Mouse (Mus musculus) kidney, embryonic 15.5 days (tissue): Measurements from ENCODE around the gene Rab35. TPM values are rescaled to one million over a fixed set of nuclear protein-coding genes. Genes with fewer than 3 reads are reported as not detected.
A peak's percentile ranks its signal among the peaks of the same experiment; 100 is the strongest.

Experiments used
- ATAC-seq: fragments of 200-750 bp; cut with Nextera tagmentation; replicated peaks from 2 replicates; pipeline ENCODE4 v1.8.0; 2017; ENCODE audit warnings: moderate TSS enrichment; ENCODE audit not compliant: low FRiP score
- H3K27ac ChIP-seq: fragments of 300-500 bp; sonication (generic); 2 replicates; pipeline ENCODE4 v1.5.1; 2015; ENCODE audit warnings: mild to moderate bottlenecking, inconsistent platforms
- H3K27me3 ChIP-seq: fragments of 300-500 bp; sonication (generic); 2 replicates; pipeline ENCODE4 v1.6.1; 2015; ENCODE audit warnings: inconsistent platforms
- H3K36me3 ChIP-seq: fragments of 300-500 bp; sonication (generic); 2 replicates; pipeline ENCODE4 v1.6.1; 2015; ENCODE audit warnings: inconsistent platforms
- H3K4me1 ChIP-seq: fragments of 300-500 bp; sonication (generic); 2 replicates; pipeline ENCODE4 v1.6.1; 2015; ENCODE audit warnings: inconsistent platforms
- H3K4me2 ChIP-seq: fragments of 300-500 bp; sonication (generic); 2 replicates; pipeline ENCODE4 v1.6.1; 2015; ENCODE audit warnings: moderate library complexity, mild to moderate bottlenecking, inconsistent platforms
- H3K4me3 ChIP-seq: fragments of 300-500 bp; sonication (generic); replicated peaks from 2 replicates; pipeline ENCODE4 v1.5.1; 2015; ENCODE audit warnings: mild to moderate bottlenecking, inconsistent platforms
- H3K9ac ChIP-seq: fragments of 300-500 bp; sonication (generic); 2 replicates; pipeline ENCODE4 v1.6.1; 2015; ENCODE audit warnings: mild to moderate bottlenecking, inconsistent platforms
- H3K9me3 ChIP-seq: fragments of 300-500 bp; sonication (generic); replicated peaks from 2 replicates; pipeline ENCODE4 v1.6.1; 2016; ENCODE audit warnings: inconsistent platforms
- WGBS: fragments of 180-500 bp; shearing (Covaris S2); methylation state at CpG from one replicate; pipeline ENCODE4 v1.1.7; 2015; ENCODE audit warnings: mixed read lengths; 5-methylcytosine and 5-hydroxymethylcytosine counted together
- polyA plus RNA-seq: library from polyadenylated mRNA; unstranded; fragments of >200 nt; fragmentation: Nextera tagmentation; extraction: Ambion mirVana; gene quantifications from 2 replicates; pipeline ENCODE4 v1.2.1, GENCODE M21; 2015

The Rab35 gene
- polyA plus RNA-seq, 1 experiment from 2014 or later = 16.2 TPM

DNA sequence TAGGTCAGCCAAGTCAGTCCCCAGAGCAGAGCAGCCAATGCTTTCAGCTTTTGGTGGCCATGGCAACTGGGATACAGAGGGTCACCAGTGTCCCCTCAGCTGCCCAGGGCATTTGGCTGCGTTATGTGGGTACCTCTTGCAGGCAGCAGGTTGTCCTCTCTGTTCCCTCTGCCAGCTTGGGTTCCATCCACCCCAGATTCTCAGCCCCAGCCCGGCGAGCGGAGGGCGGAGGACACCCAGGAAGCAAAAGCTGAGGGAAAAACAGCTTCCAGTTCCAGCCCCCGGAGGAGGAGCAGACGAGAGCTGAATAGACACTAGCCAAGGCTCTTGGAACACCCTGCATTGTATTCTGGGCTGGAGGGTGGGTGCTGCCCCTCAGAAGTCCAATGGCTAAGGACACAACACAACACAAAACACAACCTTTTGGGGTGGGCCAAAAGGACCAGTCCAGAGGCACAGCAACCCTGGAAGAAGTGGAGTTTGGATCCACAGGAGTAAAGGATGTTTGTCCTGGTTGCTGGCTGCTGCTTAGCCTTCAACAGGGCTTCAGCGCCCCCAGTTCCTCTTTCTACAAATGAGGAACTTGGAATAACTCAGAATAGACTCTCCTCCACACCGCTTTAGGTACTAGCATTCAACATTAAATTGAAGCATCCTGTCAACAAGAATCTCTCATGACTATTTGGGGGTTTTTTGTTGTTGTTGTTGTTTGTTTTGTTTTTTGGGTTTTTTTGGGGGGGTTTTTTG, 7.8 kb upstream of the Rab35 start:
- 80% methylated on average over 9 of the region's 9 CpGs for WGBS
- Histone ChIP-seq H3K4me3 (no peak overlapping the region), H3K27ac (no peak overlapping the region), H3K36me3 (peaks cover 38% of the 10 kb centered on the region), H3K9me3 (no peaks in the 10 kb centered on the region), H3K9ac (no peak overlapping the region), H3K4me1 (no peaks in the 10 kb centered on the region), H3K27me3 (no peaks in the 10 kb centered on the region), H3K4me2 (no peak overlapping the region)
- no peak for ATAC-seq

DNA sequence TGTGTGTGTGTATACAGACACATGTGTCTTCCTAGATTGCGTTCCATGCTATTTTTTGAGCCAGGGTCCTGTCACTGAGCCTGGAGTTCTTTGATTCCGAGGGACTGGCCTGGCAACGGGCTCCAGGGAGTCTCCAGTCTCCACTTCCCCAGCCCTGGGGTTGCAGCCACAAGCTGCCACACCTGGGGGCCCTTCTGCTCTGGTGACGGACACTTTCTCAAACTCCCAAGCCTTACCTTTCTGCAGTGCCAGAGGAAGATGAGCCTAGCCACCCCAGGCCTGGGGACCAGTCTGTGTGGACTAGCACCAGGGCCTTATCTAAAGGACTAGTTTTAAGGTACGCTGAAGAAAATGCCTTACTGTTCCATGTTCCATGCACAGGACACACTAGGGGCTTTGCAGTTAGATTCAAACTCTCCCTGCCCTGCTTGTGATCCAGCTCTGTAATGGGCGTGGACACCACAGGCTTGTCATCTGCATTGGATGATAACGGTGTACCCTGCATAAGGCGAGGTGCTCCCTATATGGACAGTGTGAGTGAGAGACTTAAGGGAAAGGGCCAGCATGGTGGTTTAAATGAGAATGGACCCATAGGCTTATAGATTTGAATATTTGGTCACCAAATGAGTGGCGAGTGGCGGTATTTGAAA, 5.3 kb upstream of the Rab35 start:
- ATAC-seq = no peak; the same call in 1 of the 2 replicates
- Histone ChIP-seq H3K4me1 (peaks cover 10% of the 10 kb centered on the region), H3K27ac (no peak overlapping the region), H3K9ac (no peak overlapping the region), H3K4me3 (no peak overlapping the region), H3K27me3 (no peaks in the 10 kb centered on the region), H3K36me3 (peaks cover 13% of the 10 kb centered on the region), H3K4me2 (no peak overlapping the region), H3K9me3 (no peaks in the 10 kb centered on the region)
- 88% methylated on average over 10 of the region's 10 CpGs for WGBS

DNA sequence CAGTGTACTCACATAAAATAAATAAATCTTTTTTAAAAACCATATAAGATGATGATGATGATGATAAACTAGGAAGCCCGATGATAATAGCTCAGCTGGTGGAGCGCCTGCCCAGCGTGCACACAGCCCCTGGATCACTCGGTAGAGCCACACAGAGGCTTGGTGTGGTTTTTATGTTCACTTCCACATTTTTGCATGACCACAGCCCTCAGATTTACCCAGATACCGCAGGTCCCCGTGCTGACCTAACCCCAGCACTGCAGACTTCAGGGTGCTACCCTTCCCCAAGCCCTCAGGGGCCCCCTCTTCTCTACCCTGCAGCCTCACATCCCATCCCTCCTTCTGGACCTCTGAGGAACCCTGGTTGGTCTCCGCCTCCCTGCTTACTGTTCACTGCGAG, 3.6 kb upstream of the Rab35 start:
- Histone ChIP-seq H3K9me3 (no peaks in the 10 kb centered on the region), H3K4me3 (no peak overlapping the region), H3K27ac (no peak overlapping the region), H3K36me3 (peaks cover under 1% of the 10 kb centered on the region; the same call in 1 of the 2 replicates), H3K4me1 (peaks cover 18% of the 10 kb centered on the region), H3K27me3 (no peaks in the 10 kb centered on the region), H3K4me2 (no peak overlapping the region), H3K9ac (no peak overlapping the region)
- ATAC-seq = no peak
- 72% methylated on average over 8 of the region's 8 CpGs for WGBS

DNA sequence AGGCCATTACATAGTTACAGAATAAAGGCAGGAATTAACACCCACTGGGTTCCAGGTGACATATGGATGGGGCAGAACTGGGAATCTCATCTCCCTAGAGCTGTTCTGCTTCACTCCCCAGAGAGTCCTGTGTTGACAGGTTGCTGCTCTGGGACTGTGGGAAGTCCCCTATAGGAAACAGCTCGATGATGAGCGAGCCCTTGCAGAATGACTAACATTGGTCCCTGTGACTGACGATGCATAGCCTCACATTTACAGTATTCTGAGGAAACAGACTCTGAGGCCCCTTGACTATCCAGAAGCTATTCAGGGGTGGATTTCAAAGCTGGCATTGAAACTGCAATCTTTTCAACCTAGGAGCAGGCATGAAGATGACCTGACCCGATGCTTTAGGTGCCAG, 2.0 kb upstream of the Rab35 start:
- no peak overlapping the region for H3K4me2 ChIP-seq
- H3K36me3 ChIP-seq = no peaks in the 10 kb centered on the region
- H3K27ac ChIP-seq = no peak overlapping the region
- WGBS = 81% methylated on average over 4 of the region's 4 CpGs
- peaks cover 33% of the 10 kb centered on the region for H3K4me1 ChIP-seq
- no peaks in the 10 kb centered on the region for H3K27me3 ChIP-seq
- H3K9ac ChIP-seq = no peak overlapping the region
- H3K4me3 ChIP-seq = no peak overlapping the region
- ATAC-seq = no peak
- no peaks in the 10 kb centered on the region for H3K9me3 ChIP-seq

DNA sequence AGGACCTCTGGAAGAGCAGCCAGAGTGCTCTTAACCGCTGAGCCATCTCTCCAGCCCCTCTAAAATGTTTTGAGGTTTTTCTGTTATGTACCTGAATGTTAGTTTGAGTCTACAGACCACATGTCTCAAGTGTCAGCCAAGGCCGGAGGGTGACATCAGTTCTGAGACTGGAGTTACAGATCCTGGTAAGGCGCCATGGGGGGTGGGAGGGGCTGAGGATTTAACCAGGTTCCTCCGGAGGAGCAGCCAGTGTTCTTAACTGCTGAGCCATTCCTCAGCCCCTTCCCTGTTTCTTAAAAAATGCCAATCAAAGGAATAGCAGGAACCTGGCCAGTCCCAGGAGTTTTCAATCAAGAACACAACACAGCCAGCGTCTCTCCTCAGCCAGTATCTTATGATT, 1.4 kb upstream of the Rab35 start:
- H3K9me3 ChIP-seq = no peaks in the 10 kb centered on the region

DNA sequence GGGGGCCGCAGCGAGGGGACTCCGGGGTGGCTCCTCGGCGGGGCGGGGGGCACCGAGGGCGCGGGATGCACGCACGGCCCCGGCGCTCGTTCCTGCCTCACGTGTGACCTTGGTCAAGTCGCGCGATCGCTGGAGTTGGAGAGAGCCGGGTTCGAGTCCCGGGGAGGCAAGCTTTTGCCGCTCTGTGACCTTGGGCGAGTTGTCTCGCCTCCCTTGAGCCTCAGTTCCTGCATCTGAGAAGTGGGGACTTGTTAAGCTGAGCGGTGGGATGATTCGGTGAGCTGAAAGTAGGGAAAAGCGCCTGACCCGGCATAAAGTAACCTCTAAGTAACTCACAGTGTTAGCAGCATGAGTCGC, 628 bp downstream of the Rab35 start:
- H3K9me3 ChIP-seq = no peaks in the 10 kb centered on the region
- peak overlapping the region; percentile 91 for H3K4me3 ChIP-seq
- peaks cover 3% of the 10 kb centered on the region for H3K36me3 ChIP-seq
- H3K27ac ChIP-seq = peak overlapping the region; percentile 89
- peak; percentile 23; the same call in 1 of the 2 replicates for ATAC-seq
- H3K9ac ChIP-seq = peak overlapping the region; percentile 81
- WGBS = under 1% methylated on average over 30 of the region's 30 CpGs
- H3K4me1 ChIP-seq = peaks cover 49% of the 10 kb centered on the region
- peak overlapping the region; percentile 87 for H3K4me2 ChIP-seq
- no peaks in the 10 kb centered on the region for H3K27me3 ChIP-seq

More for the DNA sequence above, 1.4 kb upstream of the Rab35 start:
- Histone ChIP-seq H3K4me1 (peaks cover 39% of the 10 kb centered on the region), H3K36me3 (peaks cover 2% of the 10 kb centered on the region; the same call in 1 of the 2 replicates), H3K27ac (no peak overlapping the region), H3K4me3 (peak overlapping the region; percentile 91), H3K27me3 (no peaks in the 10 kb centered on the region), H3K9ac (0 out of 2 replicates have a peak overlapping the region, but pooled peaks have one; percentile 81), H3K4me2 (peak overlapping the region; percentile 87; the same call in 1 of the 2 replicates)
- ATAC-seq = no peak
- WGBS = 62% methylated on average over 5 of the region's 5 CpGs

DNA sequence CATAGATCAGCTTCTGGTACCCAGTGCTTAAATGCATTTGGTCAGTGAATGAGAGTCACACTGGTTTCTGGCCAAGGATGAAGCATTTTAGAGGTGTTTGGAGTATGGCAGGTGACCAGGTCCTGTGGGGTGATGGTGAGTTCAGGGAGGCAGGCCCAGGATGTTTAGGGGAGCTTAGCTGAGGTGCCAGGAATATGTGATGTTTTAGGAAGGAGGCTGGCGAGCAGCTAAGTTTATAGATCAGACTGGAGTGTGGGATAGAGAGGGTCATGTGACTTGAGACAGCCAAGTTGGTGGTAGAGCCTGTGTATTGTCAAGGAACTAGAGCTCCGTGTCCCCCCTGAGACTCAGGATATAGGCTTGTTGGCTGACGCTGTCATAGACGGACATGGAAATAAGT, 1.4 kb downstream of the Rab35 start:
- Histone ChIP-seq H3K27me3 (no peaks in the 10 kb centered on the region), H3K9ac (no peak overlapping the region; the same call in 1 of the 2 replicates), H3K36me3 (peaks cover 11% of the 10 kb centered on the region), H3K4me2 (peak overlapping the region; percentile 87), H3K4me1 (peaks cover 49% of the 10 kb centered on the region), H3K27ac (no peak overlapping the region), H3K4me3 (peak overlapping the region; percentile 91), H3K9me3 (no peaks in the 10 kb centered on the region)
- ATAC-seq = no peak
- 60% methylated on average over 4 of the region's 4 CpGs for WGBS

DNA sequence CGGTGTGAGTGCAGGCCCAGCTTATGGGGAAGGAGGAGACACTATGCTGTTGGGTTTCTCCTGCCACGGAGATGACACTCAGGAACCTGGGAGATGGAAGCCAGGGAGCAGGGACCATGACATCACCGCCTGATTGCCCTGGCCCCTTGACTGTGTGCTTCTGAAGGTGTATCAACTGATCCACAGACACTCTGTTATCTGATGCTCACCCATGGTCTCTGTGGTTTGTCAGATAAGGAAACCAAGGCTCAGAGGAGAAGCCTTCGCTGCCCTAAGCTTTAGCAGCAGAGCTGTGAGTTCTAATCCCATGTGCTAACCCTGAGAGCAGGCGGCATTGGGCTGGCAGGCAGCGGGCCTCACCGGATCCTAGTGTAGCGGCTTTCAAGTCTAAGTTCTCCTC, 2.3 kb downstream of the Rab35 start:
- Histone ChIP-seq H3K27ac (no peak overlapping the region), H3K27me3 (no peaks in the 10 kb centered on the region), H3K4me1 (peaks cover 49% of the 10 kb centered on the region), H3K4me2 (no peak overlapping the region), H3K36me3 (peaks cover 20% of the 10 kb centered on the region), H3K4me3 (no peak overlapping the region), H3K9ac (no peak overlapping the region), H3K9me3 (no peaks in the 10 kb centered on the region)
- 87% methylated on average over 8 of the region's 8 CpGs for WGBS
- ATAC-seq = no peak

DNA sequence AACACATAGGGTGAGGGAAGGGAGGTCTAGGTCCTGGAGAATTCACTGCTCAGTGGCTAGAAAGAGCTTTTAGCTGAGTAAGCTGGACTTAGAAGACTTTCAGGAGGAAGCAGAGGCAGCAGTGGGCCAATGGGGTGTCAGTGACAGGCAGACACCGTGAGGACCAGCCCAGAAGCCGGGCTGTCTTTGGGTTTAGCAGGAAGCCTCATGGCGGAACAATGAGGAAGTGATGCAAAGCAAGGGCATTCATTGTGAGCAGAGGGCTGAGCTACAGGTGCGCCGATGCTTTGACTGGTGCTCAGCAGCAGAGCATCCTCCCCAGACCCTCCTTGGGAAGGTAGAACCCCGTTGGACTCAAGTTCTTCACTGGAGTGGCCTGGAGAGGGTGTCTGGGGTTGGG, 3.8 kb downstream of the Rab35 start:
- peaks cover 46% of the 10 kb centered on the region for H3K4me1 ChIP-seq
- H3K27me3 ChIP-seq = no peaks in the 10 kb centered on the region
- ATAC-seq = no peak
- H3K9me3 ChIP-seq = no peaks in the 10 kb centered on the region
- H3K4me2 ChIP-seq = no peak overlapping the region
- H3K36me3 ChIP-seq = peaks cover 35% of the 10 kb centered on the region
- 74% methylated on average over 6 of the region's 6 CpGs for WGBS
- H3K9ac ChIP-seq = no peak overlapping the region
- no peak overlapping the region for H3K27ac ChIP-seq
- H3K4me3 ChIP-seq = no peak overlapping the region

DNA sequence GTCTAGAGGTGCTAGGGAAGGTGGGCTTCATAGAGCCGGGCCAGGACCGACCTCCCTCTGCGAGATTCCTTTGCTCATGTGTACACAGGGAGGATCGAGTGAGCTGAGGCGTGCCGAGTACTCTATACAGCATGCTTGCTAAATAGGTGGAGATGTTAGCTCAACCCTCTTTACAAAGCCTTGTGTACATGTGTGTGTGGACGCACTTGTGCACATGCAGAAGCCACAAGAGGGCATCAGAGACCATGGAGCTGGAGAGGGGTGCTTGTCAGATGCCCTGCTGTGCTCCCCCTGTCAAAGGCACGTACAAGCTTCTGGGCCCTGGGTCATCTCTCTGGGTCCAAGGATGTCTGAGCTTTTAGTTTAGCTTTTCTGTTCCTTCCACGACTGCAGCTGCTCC, 12.5 kb downstream of the Rab35 start:
- no peak for ATAC-seq
- WGBS = 89% methylated on average over 9 of the region's 9 CpGs
- H3K4me2 ChIP-seq = no peak overlapping the region
- H3K27me3 ChIP-seq = no peaks in the 10 kb centered on the region
- H3K9me3 ChIP-seq = no peaks in the 10 kb centered on the region
- H3K4me1 ChIP-seq = peaks cover 10% of the 10 kb centered on the region
- no peak overlapping the region for H3K4me3 ChIP-seq
- H3K9ac ChIP-seq = no peak overlapping the region
- H3K36me3 ChIP-seq = peaks cover 83% of the 10 kb centered on the region
- H3K27ac ChIP-seq = no peak overlapping the region

DNA sequence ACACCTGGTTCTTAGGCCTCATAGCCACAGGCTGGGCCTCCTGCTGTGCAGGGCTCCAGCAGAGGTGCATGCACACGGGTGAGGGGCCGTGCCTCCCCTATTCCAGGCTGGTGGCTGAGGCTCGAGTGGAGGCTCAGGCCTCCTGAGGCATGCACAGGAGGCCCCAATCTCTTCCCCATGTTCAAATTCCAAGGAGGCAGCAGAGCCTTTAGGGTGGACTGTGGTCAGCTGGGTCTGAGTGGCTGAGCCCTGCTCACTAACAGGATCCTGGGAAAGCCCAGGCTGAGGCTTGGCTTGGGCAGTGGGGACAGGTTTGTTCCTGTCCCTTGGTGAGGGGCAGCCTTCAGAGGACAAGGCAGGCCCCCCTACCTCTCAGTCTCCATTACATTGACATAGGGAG, 17.2 kb downstream of the Rab35 start:
- WGBS = 48% methylated on average over 3 of the region's 3 CpGs
- Histone ChIP-seq H3K9ac (no peak overlapping the region), H3K36me3 (peaks cover 36% of the 10 kb centered on the region), H3K9me3 (no peaks in the 10 kb centered on the region), H3K4me2 (no peak overlapping the region), H3K4me3 (no peak overlapping the region), H3K4me1 (peaks cover 32% of the 10 kb centered on the region), H3K27ac (peak overlapping the region; percentile 84), H3K27me3 (no peaks in the 10 kb centered on the region)
- no peak; the same call in 1 of the 2 replicates for ATAC-seq

DNA sequence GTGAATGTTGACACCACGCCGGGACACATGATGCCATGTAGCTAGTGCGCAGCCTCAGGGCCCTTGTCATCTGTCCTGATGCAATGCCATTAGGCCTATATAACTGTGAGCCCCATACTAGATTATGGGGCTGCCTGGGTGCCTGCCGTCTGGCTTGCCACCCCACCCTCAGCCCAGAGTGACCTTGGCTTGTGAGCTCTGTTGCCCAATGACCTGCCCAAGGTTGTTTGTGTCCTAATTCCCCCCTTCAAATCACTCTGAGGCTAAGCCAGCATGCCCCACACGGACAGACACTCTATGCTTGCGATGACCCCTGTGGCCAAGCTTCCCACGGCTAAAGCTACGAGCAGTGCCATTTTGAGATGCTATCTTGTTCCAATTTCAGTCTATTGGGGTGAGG, 18.0 kb downstream of the Rab35 start:
- no peak for ATAC-seq
- Histone ChIP-seq H3K27ac (peak overlapping the region; percentile 84; the same call in 1 of the 2 replicates), H3K4me2 (no peak overlapping the region), H3K4me3 (no peak overlapping the region), H3K9ac (no peak overlapping the region), H3K27me3 (no peaks in the 10 kb centered on the region), H3K9me3 (no peaks in the 10 kb centered on the region), H3K4me1 (peaks cover 32% of the 10 kb centered on the region), H3K36me3 (peaks cover 28% of the 10 kb centered on the region)
- WGBS = 81% methylated on average over 8 of the region's 8 CpGs
